Mouse (Mus musculus): ENCODE results near the gene Zp3r. TPM values are rescaled to one million over a fixed set of nuclear protein-coding genes. Genes with fewer than 3 reads are reported as not detected.

The Zp3r gene
- total RNA-seq, 1 experiment from 2014 or later: not detected

Other genes with a start within 250 kb of the Zp3r start
- gene Cd55b, start 206.6 kb downstream of the Zp3r start, total RNA-seq (2017): not detected in 2 replicates
- gene Cd55, start 166.9 kb downstream of the Zp3r start, total RNA-seq (2017): 21.2 and 32.4 TPM in 2 replicates
- not detected in 2 replicates for gene C4bp, start 32.0 kb upstream of the Zp3r start, total RNA-seq (2017)
- not detected in 2 replicates for gene Gm29427, start 86.2 kb upstream of the Zp3r start, total RNA-seq (2017)
- gene Yod1, start 87.7 kb upstream of the Zp3r start, total RNA-seq (2017): 10.3 and 10.7 TPM in 2 replicates
- gene Pfkfb2, start 99.6 kb upstream of the Zp3r start, total RNA-seq (2017): 19.4 and 22.3 TPM in 2 replicates
- 0.37 and 0.44 TPM in 2 replicates for gene AA986860, start 102.4 kb upstream of the Zp3r start, total RNA-seq (2017)
- not detected in 2 replicates for gene Fcamr, start 171.3 kb upstream of the Zp3r start, total RNA-seq (2017)
- not detected in 2 replicates for gene Pigr, start 197.1 kb upstream of the Zp3r start, total RNA-seq (2017)
- gene Fcmr, start 236.0 kb upstream of the Zp3r start, total RNA-seq (2017): not detected in 2 replicates